Mouse (Mus musculus) brain, adult 2 months (tissue): Measurements from ENCODE around the gene Higd1c.
"Not testable (repeated sequence)": the region's sequence is repeated elsewhere in the genome, so short reads cannot be mapped to it uniquely, and the experiment has no call there.

Experiments used
- DNase-seq: peaks from one replicate; pipeline ENCODE4 v3.0.0; 2011; ENCODE audit warnings: low read depth, low spot score

The Higd1c gene

DNA sequence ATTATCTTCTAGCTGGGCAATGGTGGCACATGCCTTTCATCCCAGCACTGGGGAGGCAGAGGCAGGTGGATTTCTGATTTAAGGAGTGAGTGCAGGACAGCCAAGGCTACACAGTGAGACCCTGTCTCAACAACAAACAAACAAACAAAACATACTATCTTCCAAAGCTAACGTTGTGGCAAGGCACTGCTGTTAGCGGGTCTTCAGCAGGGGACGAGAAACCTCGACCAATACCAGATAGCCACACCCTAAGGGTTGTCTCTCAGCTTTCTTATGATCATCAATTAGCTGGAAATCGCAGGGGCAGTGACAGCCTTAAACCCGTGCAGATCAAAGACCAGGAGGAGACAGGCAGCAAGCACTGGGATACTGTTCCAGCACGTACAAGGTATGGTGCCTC, at the start of gene Higd1c:
Gene Higd1c (plus strand): TSS at position 301 of the 400 bp plus-strand sequence.
- no peak for DNase-seq

DNA sequence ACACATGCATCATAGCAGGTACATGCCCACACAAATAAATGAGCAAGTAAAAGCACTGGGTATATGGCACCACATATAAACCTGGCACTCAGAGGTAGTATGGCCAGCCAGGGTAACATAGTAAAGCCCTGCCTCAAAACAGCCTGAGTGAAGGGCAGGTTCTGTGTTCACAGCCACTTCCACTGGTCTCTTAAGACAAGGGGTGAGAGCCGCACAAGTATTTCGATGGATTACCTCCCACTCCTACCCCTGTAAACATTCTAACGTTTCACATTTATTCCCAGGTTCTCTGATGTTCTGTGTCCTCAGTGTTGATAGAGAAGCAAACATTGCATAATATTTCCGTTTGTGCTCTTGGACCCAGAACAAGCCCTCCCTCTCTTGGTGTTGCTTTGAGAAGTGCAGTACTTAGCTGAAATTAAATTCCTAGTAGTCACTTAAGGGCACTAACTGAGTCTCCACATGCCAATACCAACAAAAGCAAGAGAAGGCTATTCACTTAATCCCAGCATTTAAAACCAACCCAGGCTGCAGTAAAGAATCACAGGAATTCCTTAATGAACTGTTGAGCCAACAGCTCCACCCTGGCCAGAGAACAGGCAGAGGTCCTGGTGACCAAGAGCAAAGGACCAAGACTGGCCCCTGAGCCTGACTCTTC, 46.2 kb upstream of the Higd1c start:
- not testable (repeated sequence) for DNase-seq

DNA sequence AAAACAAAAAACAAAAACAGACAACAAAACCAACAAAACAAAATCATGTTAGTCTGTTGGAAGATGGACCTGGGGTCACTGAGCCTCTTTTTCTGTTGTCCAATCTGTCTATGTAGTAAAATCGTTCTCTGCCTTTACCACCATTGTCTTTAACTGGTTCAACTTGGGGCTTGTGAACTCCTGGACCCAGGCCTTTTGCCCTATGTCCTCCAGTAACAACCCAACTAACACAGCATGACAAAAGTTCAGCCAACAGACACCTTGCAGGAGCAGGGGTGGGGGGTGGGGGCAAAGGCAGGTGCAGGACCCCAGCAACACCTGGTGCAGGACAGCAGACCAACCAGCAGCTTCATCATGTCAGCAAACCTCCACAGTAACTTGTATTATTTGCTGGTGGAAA, 44.5 kb upstream of the Higd1c start:
- DNase-seq = no peak

DNA sequence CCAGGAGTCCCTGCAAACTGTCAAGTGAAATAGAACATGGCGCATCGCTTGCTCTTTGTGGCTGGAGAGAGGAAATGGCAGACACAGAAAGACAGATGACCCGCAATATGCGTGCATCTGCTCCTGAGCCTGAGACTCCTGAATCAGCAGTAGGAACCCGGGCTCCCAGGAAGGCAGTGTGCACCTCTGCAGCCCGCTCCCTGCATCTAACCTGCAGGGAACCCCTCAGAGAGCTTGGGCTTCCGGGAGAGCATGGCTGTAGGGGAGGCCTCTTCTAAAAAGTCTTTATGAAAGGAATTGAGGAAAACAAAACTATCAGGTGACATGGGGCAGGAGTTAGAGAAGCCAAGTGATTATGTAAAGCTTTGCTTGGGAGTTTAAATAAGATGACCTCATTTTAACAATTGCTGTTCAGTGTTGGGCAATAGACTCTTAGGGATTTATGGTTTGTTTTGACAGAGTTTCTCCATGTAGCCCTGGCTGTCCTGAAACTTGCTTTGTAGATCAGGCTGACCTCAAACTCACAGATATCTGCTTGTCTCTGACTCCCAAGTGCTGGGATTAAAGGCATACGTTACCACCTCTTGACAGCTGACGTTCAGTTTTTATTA, 43.9 kb upstream of the Higd1c start:
- no peak for DNase-seq

DNA sequence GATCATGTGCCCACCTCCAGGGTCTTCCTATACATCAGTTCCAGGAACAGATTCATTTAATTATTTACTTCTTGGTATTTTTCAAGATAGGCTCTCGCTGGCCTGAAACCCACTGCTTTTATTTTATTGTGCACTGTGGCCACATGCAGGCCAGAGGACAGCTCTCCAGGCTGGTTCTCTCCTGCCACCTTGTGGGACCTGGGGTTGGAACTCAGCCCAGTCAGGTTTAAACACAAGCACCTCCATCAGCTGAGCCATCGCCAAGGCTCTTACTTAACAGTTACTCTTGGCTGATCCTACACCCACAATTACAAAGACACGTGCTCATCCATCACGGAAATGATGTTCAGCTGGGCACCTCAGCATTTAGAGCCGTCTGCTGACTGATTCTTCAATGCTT, 43.2 kb upstream of the Higd1c start:
- DNase-seq = peak; percentile 85

DNA sequence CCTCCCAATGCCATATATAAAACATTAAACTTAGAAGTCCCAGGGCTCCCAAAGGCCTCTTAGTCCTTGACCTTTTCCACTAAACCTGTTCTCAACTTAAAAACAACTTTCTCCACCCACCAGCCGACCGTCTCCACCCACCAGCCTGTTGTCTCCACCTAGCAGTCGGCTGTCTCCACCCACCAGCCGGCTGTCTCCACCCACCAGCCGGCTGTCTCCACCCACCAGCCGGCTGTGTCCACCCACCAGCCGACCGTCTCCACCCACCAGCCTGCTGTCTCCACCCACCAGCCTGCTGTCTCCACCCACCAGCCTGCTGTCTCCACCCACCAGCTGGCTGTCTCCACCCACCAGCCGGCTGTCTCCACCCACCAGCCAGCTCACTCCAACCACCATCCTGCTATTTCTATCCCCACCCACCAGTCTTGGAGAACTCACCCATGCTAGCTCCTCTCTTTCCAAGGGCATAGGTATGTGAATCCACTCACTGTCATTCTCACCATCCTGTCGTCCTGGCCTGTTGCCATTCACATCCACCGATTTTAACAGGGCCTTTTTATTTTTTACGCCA, 40.2 kb upstream of the Higd1c start:
- DNase-seq = peak; percentile 60

DNA sequence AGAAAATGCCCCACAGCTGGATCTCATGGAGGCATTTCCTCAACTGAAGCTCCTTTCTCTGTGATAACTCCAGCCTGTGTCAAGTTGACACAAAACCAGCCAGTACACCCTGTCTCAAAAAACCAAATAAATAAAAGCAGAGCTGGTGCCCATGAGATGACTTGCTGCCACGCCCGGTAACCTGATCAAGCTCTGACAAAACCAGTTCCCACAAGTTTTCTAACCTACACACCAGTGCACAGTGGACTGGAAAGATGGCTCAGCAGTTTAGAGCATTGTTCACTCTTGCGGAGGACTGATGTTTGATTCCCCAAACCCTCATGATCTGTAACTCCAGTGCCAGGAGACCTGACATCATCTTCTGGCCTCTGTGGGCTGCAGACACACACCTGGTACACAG, 39.1 kb upstream of the Higd1c start:
- DNase-seq = no peak

DNA sequence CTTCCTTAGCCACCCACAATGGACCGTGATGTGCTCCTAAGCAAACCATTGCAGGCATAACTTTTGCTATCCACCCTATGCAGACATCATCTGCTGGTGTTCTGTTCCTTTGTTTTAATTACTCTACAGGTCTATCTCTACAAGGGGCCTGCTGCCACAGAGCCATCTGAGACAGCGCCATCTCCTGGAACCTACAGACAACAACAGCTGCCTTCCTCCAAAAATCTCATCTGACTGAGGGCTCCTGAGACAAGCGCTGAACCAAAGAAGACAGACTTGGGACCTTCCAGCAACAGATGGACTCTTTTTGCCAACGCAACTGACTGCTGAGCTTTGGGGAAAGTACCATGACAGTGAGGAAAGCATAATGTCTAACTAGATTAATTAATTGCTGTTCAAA, 36.3 kb upstream of the Higd1c start:
- not testable (repeated sequence) for DNase-seq

DNA sequence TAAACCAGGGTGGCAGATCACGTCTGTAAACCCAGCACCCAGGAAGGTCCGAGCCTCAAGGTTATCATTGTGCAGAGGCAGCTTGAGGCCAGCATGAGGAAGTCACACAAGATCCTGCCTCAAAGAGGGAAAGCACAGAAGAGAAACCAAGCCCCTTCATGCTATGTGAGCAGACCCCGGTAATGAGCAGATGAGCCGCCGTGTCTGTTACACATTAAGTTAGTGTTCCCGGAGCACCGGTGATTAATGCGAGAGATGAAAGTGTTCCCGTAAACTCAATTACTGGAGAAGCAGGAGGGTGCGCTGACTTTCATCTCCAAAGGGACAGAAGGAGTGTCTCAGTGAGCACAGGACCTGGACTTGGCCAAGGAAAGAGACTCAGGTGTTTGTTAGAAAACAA, 35.0 kb upstream of the Higd1c start:
- not testable (repeated sequence) for DNase-seq

DNA sequence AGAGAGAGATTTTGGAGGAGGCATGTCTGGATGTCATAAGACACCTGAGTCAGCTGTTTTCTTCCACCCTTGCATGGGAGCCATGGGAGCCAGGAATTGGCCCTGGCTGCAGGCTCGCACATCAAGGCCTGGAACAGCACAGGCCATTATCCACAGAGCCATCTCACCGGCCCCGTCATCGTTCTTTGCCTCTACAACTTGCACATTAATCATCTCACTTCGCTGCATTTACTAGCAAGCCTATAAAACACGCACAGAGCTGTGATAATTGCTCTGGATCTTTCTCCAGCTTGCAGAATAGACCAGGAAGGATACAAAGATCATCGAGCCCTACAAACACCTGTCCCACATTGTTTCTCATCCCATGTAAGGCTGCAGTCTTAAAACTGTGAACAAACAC, 33.6 kb upstream of the Higd1c start:
- DNase-seq = no peak

DNA sequence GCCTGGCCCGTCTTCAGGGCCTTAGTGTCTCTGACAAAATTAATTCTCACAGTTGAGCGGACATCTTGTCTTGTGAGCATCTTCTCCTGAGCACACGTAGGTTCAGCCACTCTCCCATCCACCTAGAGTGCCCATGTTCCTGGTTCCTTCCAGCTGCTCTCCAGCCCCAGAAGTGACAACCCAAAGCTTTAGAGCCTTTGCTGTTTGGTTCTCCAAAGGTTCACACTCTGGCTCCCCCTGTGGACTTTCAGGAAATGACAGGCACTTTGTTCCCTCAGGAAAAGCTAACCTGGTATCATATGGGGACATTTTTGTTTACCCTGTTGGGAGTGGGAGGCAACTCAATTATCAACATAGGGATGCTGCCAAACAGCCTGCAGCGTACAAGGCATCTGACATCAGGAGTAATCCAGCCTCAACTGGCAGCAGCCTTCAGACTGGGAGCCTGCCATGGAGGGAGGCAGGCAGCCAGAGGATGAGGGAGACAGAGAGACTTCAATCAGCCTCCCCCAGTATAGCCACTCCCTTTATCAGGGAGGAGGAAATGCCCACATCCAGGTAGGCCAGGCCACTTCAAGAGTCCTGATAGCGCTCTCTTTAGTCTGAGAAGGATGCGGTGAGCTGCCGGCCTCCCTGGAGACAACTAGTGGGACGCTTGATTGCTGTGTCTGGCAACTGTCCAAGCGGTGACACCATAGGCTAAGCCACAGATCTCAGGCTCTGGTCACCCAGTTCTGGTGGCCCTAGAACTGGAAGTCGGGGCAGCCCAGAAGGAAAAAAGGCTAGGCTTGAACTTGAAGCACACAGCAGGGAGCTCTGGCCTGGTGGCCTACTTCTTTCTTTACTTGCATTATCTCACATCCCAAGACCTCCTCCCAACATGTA, 32.0 kb upstream of the Higd1c start:
- DNase-seq = not testable (repeated sequence)

DNA sequence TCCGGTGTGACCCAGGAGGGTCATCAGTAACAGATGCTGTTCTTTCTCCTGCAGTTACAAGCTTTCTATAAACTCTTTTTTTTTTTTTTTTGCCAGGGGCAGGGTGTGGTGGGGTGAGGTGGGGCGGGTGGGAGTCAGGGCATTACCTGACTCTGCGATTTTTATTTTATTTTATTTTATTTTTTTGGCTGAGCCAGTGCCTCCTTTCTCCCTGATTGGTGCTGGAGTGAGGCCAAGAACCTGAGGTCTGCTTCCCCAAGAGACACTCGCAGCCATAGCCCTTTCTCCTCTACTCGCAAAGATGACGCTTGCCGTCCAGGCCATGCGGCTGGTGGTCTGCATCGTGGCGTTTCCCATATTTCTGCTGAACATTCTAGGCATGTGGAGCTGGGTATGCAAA, 29.7 kb upstream of the Higd1c start, which contains the start of gene Mettl7a3:
Gene Mettl7a3 (plus strand): TSS at position 301 of the 400 bp plus-strand sequence.
- no peak for DNase-seq

DNA sequence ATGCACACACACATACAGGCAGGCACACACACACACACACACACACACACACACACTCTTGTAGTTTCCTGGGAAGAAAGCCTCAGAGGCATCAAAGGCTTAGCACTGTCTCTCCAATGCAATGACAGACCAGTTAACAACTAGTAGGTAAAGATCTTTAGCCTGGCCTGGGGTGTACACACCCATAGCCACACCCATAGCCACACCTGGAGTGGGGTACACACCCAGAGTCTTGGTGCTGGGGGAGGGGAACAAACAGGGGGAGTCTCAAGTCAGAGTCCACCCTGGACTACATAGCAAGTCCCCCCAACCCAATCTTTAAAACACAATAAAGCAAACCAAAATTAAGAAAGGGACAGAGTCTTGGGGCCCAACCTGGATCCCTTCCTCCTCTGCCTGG, 27.0 kb upstream of the Higd1c start:
- DNase-seq = not testable (repeated sequence)

DNA sequence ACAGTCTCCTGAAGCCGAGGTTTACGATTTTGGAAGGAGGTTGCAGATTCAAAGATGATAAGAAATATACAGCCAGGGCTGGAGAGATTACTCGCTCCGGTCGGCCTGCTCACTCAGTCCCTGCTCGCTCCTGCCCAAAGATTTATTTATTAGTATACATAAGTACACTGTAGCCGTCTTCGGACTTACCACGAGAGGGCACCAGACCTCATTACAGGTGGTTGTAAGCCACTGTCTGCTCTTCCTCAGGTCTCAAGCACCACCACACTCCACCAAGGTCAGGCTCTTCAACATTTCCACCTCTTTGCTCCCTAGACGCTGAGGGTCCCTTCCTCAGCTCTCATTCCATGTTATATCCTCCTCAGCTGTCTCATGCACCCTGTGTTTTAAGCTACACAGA, 26.5 kb upstream of the Higd1c start:
- peak; percentile 71 for DNase-seq

DNA sequence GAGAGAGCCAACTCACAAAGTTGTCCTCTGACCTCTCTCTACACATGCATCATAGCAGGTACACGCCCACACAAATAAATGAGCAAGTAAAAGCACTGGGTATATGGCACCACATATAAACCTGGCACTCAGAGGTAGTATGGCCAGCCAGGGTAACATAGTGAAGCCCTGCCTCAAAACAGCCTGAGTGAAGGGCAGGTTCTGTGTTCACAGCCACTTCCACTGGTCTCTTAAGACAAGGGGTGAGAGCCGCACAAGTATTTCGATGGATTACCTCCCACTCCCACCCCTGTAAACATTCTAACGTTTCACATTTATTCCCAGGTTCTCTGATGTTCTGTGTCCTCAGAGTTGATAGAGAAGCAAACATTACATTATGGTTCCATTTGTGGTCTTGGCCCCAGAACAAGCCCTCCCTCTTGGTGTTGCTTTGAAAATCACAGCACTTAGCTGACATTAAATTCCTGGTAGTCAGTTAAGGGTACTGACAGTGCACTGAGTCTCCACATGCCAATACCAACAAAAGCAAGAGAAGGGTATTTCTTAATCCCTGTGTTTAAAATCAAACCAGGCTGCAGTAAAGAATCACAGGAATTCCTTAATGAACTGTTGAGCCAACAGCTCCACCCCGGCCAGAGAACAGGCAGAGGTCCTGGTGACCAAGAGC, 22.9 kb upstream of the Higd1c start:
- DNase-seq = not testable (repeated sequence)

DNA sequence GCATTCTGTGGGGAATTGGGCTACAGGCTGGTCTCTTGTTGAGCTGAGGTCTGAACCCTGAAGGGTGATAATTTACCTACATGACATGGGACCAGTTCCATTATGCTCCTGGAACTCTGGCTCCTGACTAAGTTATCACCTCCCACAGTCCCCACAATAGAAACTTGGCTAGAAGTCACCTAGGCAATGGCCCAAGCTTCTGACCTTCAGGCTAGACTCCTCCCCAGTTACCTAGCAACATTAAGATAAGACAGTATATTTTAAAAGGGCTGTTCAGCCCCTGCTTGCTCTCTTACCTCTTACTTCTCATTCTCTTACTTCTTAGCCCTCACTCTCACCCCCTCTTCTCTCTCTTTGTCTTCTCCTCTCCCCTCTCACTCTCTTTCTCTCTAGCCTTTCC, 18.9 kb upstream of the Higd1c start:
- DNase-seq = no peak

DNA sequence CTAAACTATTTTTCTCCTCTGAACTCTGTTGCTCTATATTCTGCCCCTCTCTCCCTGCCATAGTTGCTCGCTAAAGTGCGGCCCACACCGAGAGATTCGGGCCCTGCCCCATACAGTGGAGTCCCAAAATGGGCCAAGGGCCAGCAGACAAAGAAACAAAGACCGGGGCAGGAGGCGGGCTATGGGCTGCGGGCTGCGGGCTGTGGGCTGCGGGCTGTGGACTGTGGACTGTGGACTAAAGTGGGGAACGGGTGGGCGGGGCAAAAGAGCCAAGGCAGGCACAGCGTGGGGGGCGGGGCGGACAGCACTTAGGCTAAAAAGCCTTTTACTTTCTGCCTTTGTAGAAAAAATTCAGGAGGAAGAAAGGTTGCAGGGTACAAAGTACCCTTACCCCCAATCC, 17.6 kb upstream of the Higd1c start:
- DNase-seq = no peak

DNA sequence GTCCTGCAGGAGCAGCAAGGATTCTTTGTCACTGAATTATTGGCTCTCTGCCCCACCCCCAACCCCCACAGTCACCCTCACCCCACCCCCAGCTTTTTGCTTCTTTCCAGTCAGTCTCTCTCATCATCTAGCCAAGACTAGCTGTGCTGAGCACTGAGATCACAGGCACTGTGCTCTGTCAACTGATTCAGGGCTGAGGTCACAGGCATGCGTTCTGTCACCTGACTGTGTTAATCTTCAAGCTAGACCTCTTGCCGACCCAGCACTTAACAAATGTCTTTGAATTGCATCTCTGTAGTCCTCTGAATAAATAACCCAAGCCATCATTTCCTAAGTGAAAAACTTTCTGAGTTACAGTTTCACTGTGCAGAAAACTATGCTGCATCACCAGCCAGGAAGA, 14.8 kb upstream of the Higd1c start:
- DNase-seq = no peak

DNA sequence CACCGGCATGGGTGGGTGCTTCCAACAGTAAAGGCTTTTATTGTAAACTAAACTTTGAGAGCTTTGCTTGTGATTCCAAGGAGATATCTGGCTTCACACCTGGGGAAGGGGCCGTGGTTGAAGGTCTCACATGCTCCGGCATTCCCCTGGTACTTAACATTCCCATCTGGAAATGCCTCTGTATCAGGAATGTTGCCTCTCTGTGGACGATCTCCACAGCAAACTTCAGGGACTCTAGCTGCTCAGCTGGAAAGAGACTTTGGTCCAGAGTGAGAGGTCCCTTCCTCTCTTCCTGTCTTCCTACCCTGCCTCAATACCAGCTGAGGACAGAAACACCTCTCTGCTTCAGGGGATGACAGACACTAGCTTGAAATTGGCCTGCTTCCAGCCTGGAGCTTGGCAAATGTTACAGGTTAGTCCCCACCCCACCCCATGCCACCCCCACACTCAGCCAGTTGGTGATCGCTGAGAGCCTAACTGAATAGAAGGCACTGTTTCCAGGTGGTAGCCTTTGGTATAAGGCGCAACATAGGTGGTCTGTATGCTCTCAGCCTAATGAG, 12.8 kb upstream of the Higd1c start:
- no peak for DNase-seq

DNA sequence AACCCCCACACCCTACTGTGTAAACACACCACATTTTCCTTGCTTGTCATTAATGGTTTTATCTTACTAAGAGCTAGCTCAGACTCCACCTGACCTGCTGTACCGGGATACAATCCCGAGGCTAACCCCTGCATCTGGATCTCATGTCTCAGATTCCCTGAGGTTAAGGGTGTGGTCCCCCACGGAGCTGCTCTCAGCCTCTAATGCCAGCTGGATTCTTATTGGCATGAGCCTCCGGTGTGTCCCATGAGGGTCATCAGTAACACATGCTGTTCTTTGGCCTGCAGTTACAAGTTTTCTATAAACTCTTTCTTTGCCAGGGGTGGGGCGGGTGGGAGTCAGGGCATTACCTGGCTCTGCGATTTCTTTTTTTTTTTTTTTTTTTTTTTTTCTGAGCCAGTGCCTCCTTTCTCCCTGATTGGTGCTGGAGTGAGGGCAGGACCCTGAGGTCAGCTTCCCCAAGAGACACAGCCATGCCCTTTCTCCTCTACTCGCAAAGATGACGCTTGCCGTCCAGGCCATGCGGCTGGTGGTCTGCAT, 11.6 kb upstream of the Higd1c start, which contains the start of the genes Methig1 and Mettl7a2:
Gene Methig1 (plus strand): TSS at position 439 of the 540 bp plus-strand sequence.
Gene Mettl7a2 (plus strand): TSS at position 490 of the 540 bp plus-strand sequence.
- no peak for DNase-seq

DNA sequence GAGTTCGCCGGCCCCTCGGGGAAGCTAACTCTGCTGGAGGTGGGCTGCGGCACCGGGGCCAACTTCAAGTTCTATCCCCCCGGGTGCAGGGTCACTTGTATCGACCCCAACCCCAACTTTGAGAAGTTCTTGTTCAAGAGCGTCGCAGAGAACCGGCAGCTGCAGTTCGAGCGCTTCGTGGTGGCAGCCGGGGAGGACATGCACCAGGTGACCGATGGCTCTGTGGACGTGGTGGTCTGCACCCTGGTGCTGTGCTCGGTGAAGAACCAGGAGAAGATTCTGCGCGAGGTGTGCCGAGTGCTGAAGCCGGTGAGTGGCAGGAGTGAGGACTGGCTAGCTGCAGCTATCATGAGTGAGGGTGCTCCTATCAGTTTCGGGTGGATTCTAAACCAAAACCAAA, 10.9 kb upstream of the Higd1c start:
- DNase-seq = not testable (repeated sequence)
